Mouse (Mus musculus) G1E (cell line): ENCODE results near the gene Cnpy1.

Experiments used
- CTCF ChIP-seq: IDR thresholded peaks from 2 replicates; pipeline ENCODE4 v1.5.1; 2012; ENCODE audit warnings: low read depth, low read length, inconsistent platforms, mixed read lengths
- GATA1 ChIP-seq: IDR thresholded peaks from 2 replicates; pipeline ENCODE4 v1.6.1; 2012; ENCODE audit warnings: borderline replicate concordance, low read length, inconsistent platforms, mixed read lengths
- GATA2 ChIP-seq: IDR thresholded peaks from 2 replicates; pipeline ENCODE4 v1.6.1; 2012; ENCODE audit warnings: low read depth, low read length, inconsistent platforms, borderline replicate concordance

- TF ChIP-seq CTCF: no peak
- no peak for TF ChIP-seq GATA2
- TF ChIP-seq GATA1: no peak
Measured at GRCm38 (mm10) chr5:28277279-28277678, 31.7 kb upstream of the Cnpy1 start.
